Mouse (Mus musculus): ENCODE measurements around the gene Flnb. TPM values are rescaled to one million over a fixed set of nuclear protein-coding genes. Genes with fewer than 3 reads are reported as not detected.

Gene Flnb
- polyA plus RNA-seq, 1 experiment from 2014 or later, result 22.7 TPM

GRCm38 (mm10) chr14:7829181-7829580 is 11.4 kb downstream of the Flnb start:
- no peak overlapping the region for H3K27ac ChIP-seq (replicated peaks)

GRCm38 (mm10) chr14:7831770-7832439 is 14.1 kb downstream of the Flnb start:
- no peak overlapping the region for H3K9ac ChIP-seq
- no peak for ATAC-seq (ENCODE audit: insufficient number of reproducible peaks, low FRiP score, low TSS enrichment, low read depth)
- H3K36me3 ChIP-seq, result no peaks in the 10 kb centered on the region
- H3K27me3 ChIP-seq, result no peaks in the 10 kb centered on the region
- 37% methylated on average over 1 of the region's 1 CpGs for WGBS
- no peak overlapping the region for H3K27ac ChIP-seq (replicated peaks)
- no peaks in the 10 kb centered on the region for H3K9me3 ChIP-seq (replicated peaks)
- H3K4me1 ChIP-seq, result peaks cover 12% of the 10 kb centered on the region
- H3K4me3 ChIP-seq (replicated peaks), result no peak overlapping the region
- no peak overlapping the region for H3K4me2 ChIP-seq (replicated peaks)

More at GRCm38 (mm10) chr14:7829181-7829580, 11.4 kb downstream of the Flnb start:
- ATAC-seq (ENCODE audit: insufficient number of reproducible peaks, low FRiP score, low TSS enrichment, low read depth), result no peak
- H3K9me3 ChIP-seq (replicated peaks), result no peaks in the 10 kb centered on the region
- H3K4me1 ChIP-seq, result peaks cover 34% of the 10 kb centered on the region
- no peak overlapping the region for H3K4me2 ChIP-seq (replicated peaks)
- no peak overlapping the region for H3K4me3 ChIP-seq (replicated peaks)
- H3K9ac ChIP-seq, result no peak overlapping the region
- H3K27me3 ChIP-seq, result no peaks in the 10 kb centered on the region
- no peaks in the 10 kb centered on the region for H3K36me3 ChIP-seq
- 80% methylated on average over 2 of the region's 2 CpGs for WGBS

- no peak overlapping the region for H3K4me2 ChIP-seq (replicated peaks)
- no peak overlapping the region for H3K9ac ChIP-seq
- H3K27ac ChIP-seq (replicated peaks), result no peak overlapping the region
- no peak overlapping the region for H3K4me3 ChIP-seq (replicated peaks)
- no peaks in the 10 kb centered on the region for H3K9me3 ChIP-seq (replicated peaks)
- no peak for ATAC-seq (ENCODE audit: insufficient number of reproducible peaks, low FRiP score, low TSS enrichment, low read depth)
- H3K27me3 ChIP-seq, result no peaks in the 10 kb centered on the region
- peaks cover 7% of the 10 kb centered on the region; the same call in 1 of the 2 replicates for H3K4me1 ChIP-seq
- H3K36me3 ChIP-seq, result no peaks in the 10 kb centered on the region
- WGBS, result 93% methylated on average over 5 of the region's 5 CpGs
Observed at GRCm38 (mm10) chr14:7832440-7832783, 14.7 kb downstream of the Flnb start.

- no peaks in the 10 kb centered on the region for H3K9me3 ChIP-seq (replicated peaks)
- no peak overlapping the region for H3K4me3 ChIP-seq (replicated peaks)
- no peak overlapping the region for H3K9ac ChIP-seq
- H3K36me3 ChIP-seq, result no peaks in the 10 kb centered on the region
- 80% methylated on average over 4 of the region's 4 CpGs for WGBS
- no peak overlapping the region for H3K4me2 ChIP-seq (replicated peaks)
- no peak overlapping the region for H3K27ac ChIP-seq (replicated peaks)
- no peak for ATAC-seq (ENCODE audit: insufficient number of reproducible peaks, low FRiP score, low TSS enrichment, low read depth)
- no peaks in the 10 kb centered on the region for H3K27me3 ChIP-seq
- 0 out of 2 replicates have a peak, but pooled peaks cover 7% of the 10 kb centered on the region for H3K4me1 ChIP-seq
Observed at GRCm38 (mm10) chr14:7833458-7833857, 15.7 kb downstream of the Flnb start.

GRCm38 (mm10) chr14:7838564-7839089 is 20.9 kb downstream of the Flnb start:
- peaks cover 14% of the 10 kb centered on the region; the same call in 1 of the 2 replicates for H3K4me1 ChIP-seq
- WGBS, result 73% methylated on average over 5 of the region's 5 CpGs
- no peak overlapping the region for H3K27ac ChIP-seq (replicated peaks)
- H3K9me3 ChIP-seq (replicated peaks), result no peaks in the 10 kb centered on the region
- no peak for ATAC-seq (ENCODE audit: insufficient number of reproducible peaks, low FRiP score, low TSS enrichment, low read depth)
- H3K9ac ChIP-seq, result no peak overlapping the region
- no peaks in the 10 kb centered on the region for H3K27me3 ChIP-seq
- H3K4me3 ChIP-seq (replicated peaks), result no peak overlapping the region
- H3K36me3 ChIP-seq, result no peaks in the 10 kb centered on the region
- H3K4me2 ChIP-seq (replicated peaks), result no peak overlapping the region

- no peaks in the 10 kb centered on the region for H3K27me3 ChIP-seq
- H3K36me3 ChIP-seq, result no peaks in the 10 kb centered on the region
- no peaks in the 10 kb centered on the region for H3K9me3 ChIP-seq (replicated peaks)
- ATAC-seq (ENCODE audit: insufficient number of reproducible peaks, low FRiP score, low TSS enrichment, low read depth), result no peak
- no peak overlapping the region for H3K4me3 ChIP-seq (replicated peaks)
- H3K27ac ChIP-seq (replicated peaks), result no peak overlapping the region
- no peak overlapping the region for H3K4me2 ChIP-seq (replicated peaks)
- WGBS, result 42% methylated on average over 8 of the region's 8 CpGs
- peaks cover 14% of the 10 kb centered on the region; the same call in 1 of the 2 replicates for H3K4me1 ChIP-seq
- no peak overlapping the region for H3K9ac ChIP-seq
Observed at GRCm38 (mm10) chr14:7839950-7840514, 22.3 kb downstream of the Flnb start.

- no peak for ATAC-seq (ENCODE audit: insufficient number of reproducible peaks, low FRiP score, low TSS enrichment, low read depth)
- Histone ChIP-seq H3K36me3 (no peaks in the 10 kb centered on the region), H3K4me1 (peaks cover 25% of the 10 kb centered on the region), H3K4me3 (replicated peaks) (no peak overlapping the region), H3K27me3 (no peaks in the 10 kb centered on the region), H3K27ac (replicated peaks) (no peak overlapping the region), H3K9me3 (replicated peaks) (no peaks in the 10 kb centered on the region), H3K4me2 (replicated peaks) (no peak overlapping the region), H3K9ac (no peak overlapping the region)
- 60% methylated on average over 15 of the region's 15 CpGs for WGBS
Observed at GRCm38 (mm10) chr14:7842631-7843332, 25.0 kb downstream of the Flnb start.

GRCm38 (mm10) chr14:7846696-7847095 is 28.9 kb downstream of the Flnb start:
- no peaks in the 10 kb centered on the region for H3K9me3 ChIP-seq (replicated peaks)
- no peaks in the 10 kb centered on the region for H3K36me3 ChIP-seq
- no peak overlapping the region for H3K27ac ChIP-seq (replicated peaks)
- no peaks in the 10 kb centered on the region for H3K27me3 ChIP-seq
- no peak overlapping the region for H3K4me2 ChIP-seq (replicated peaks)
- H3K4me3 ChIP-seq (replicated peaks), result no peak overlapping the region
- 70% methylated on average over 4 of the region's 4 CpGs for WGBS
- H3K9ac ChIP-seq, result no peak overlapping the region
- peaks cover 41% of the 10 kb centered on the region for H3K4me1 ChIP-seq
- no peak for ATAC-seq (ENCODE audit: insufficient number of reproducible peaks, low FRiP score, low TSS enrichment, low read depth)

- H3K4me2 ChIP-seq (replicated peaks), result no peak overlapping the region
- no peak overlapping the region for H3K4me3 ChIP-seq (replicated peaks)
- H3K27me3 ChIP-seq, result no peaks in the 10 kb centered on the region
- peaks cover 39% of the 10 kb centered on the region for H3K4me1 ChIP-seq
- H3K9ac ChIP-seq, result no peak overlapping the region
- ATAC-seq (ENCODE audit: insufficient number of reproducible peaks, low FRiP score, low TSS enrichment, low read depth), result peak; percentile 52; the same call in 1 of the 2 replicates
- 33% methylated on average over 5 of the region's 5 CpGs for WGBS
- H3K9me3 ChIP-seq (replicated peaks), result no peaks in the 10 kb centered on the region
- peak overlapping the region; percentile 72; the same call in 1 of the 2 replicates for H3K27ac ChIP-seq (replicated peaks)
- no peaks in the 10 kb centered on the region for H3K36me3 ChIP-seq
Observed at GRCm38 (mm10) chr14:7847746-7848232, 30.0 kb downstream of the Flnb start.

- WGBS, result 75% methylated on average over 3 of the region's 3 CpGs
- H3K9me3 ChIP-seq (replicated peaks), result no peaks in the 10 kb centered on the region
- ATAC-seq (ENCODE audit: insufficient number of reproducible peaks, low FRiP score, low TSS enrichment, low read depth), result no peak
- H3K27me3 ChIP-seq, result no peaks in the 10 kb centered on the region
- H3K36me3 ChIP-seq, result no peaks in the 10 kb centered on the region
- H3K4me3 ChIP-seq (replicated peaks), result no peak overlapping the region
- H3K27ac ChIP-seq (replicated peaks), result peak overlapping the region; percentile 55
- H3K9ac ChIP-seq, result no peak overlapping the region
- H3K4me2 ChIP-seq (replicated peaks), result no peak overlapping the region
- peaks cover 61% of the 10 kb centered on the region for H3K4me1 ChIP-seq
Observed at GRCm38 (mm10) chr14:7850913-7851312, 33.2 kb downstream of the Flnb start.

- H3K9me3 ChIP-seq (replicated peaks), result no peaks in the 10 kb centered on the region
- 26% methylated on average over 5 of the region's 5 CpGs for WGBS
- H3K4me3 ChIP-seq (replicated peaks), result no peak overlapping the region
- H3K27me3 ChIP-seq, result no peaks in the 10 kb centered on the region
- no peak for ATAC-seq (ENCODE audit: insufficient number of reproducible peaks, low FRiP score, low TSS enrichment, low read depth)
- no peaks in the 10 kb centered on the region for H3K36me3 ChIP-seq
- peaks cover 66% of the 10 kb centered on the region for H3K4me1 ChIP-seq
- H3K4me2 ChIP-seq (replicated peaks), result 0 out of 2 replicates have a peak overlapping the region, but pooled peaks have one; percentile 17
- no peak overlapping the region for H3K9ac ChIP-seq
- peak overlapping the region; percentile 55 for H3K27ac ChIP-seq (replicated peaks)
Observed at GRCm38 (mm10) chr14:7851543-7852065, 33.8 kb downstream of the Flnb start.
